Mouse (Mus musculus) embryo, embryonic 10.5 days (tissue): ENCODE measurements at regions not wholly inside any gene's neighbourhood (a gene's known extent, or its start where the extent isn't known, plus 50 kb on each side); places are given as distances from the start of the nearest gene placed in this dataset.
"Not testable (repeated sequence)": the region's sequence is repeated elsewhere in the genome, so short reads cannot be mapped to it uniquely, and the experiment has no call there.

Experiments
- DNase-seq: peaks from one replicate; pipeline ENCODE4 v3.0.0-alpha.2; 2015; ENCODE audit warnings: low spot score

DNA sequence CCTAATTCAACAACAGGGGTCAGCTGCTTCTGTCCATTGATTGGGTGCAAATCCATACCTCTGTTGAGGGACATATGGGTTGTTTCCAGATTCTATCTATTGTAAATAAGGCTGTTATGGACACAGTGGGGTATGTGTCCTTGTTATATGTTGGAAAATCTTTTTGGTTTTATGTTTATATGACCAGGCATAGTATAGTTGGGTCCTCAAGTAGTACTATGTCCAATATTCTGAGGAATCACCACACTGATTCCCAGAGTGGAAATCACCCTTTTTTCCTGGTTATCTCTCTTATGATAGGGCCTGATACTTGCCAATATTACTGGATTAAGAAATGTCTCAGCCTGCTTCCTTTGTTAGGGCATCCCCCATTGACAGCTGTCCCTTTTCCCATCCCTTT lies 1471.0 kb downstream of the Kcnt2 start:
- DNase-seq = no peak

GRCm38 (mm10) chr1:141717510-141717909 lies 1471.6 kb downstream of the Kcnt2 start:
- DNase-seq = peak; percentile 4

DNA sequence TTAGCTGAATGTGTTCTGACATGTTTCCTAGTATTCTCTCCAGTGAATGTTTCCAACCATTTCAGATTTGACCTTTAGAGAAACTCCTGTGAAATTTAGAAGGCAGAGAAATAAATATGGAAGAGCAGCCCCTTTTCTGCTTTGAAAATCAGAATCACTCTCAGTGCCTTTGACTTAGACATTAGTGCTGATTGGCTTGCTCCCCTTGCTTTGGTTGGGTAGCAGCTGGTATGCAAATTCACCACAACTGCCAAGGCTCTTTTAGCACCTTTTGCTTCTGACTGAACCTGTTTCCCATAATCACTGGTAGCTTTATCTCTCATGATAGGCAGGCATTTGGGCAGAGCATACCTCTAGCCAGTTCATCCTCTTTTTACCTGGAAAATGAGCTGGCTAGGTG lies 1495.3 kb downstream of the Kcnt2 start:
- DNase-seq = no peak

- no peak for DNase-seq
Observed at GRCm38 (mm10) chr1:141776059-141776458, 1530.1 kb downstream of the Kcnt2 start.

DNA sequence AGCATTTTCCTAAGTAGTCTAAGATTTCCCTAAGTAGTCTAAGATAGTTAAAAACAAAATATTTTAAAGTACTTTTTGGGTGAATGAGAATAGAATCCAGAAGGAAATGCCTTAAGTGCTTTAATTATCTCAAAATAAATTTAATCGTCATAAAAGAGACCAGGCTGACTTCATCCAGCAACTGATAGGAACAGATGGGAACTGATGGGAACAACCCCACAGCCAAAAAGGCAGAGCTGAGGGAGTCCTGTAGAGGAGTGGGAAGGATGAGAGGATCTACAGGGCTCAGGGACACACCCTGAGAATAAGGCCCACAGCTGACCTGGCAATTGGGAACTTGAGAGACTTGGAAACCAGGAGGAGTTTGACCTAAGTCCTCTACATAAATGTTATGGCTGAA lies 1537.4 kb downstream of the Kcnt2 start:
- DNase-seq = no peak

DNA sequence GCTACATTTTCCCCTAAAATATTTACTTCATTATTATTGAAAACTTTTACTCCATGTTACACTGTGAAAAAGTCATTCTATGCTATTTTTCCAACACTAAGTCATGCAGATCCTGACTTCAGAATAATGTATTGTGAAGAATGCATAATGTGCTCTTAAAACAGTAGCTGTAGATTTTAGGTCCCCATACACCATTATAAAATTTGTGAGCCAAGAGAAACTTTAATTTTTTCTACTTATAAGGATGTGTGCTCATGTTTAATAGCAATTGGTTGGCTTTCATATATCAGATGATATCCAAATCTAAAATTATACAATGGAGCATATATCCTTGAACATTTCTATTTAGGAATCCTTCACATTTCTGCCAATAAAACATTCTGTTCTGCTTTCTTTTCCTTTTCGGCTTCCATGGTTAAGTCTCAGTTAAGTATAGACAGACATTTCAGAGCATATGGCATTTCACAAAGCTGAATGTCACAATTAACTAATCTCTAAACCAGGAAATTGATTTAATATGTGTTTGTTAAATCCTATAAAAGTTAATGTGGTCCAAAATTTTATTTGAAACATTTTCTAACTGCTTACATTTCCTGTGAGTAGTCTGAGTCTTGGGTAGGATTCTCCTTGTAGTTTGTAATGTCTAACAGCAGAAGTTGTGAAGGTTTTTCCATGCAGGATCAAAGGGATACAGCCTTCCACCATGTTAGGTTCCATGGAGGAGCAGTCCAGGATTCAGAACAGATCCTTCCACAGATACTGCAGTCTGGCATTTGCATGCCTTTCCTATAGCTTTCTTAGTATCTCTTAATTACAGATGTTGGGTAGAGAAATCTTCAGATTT lies 1567.6 kb downstream of the Kcnt2 start:
- DNase-seq = no peak

DNA sequence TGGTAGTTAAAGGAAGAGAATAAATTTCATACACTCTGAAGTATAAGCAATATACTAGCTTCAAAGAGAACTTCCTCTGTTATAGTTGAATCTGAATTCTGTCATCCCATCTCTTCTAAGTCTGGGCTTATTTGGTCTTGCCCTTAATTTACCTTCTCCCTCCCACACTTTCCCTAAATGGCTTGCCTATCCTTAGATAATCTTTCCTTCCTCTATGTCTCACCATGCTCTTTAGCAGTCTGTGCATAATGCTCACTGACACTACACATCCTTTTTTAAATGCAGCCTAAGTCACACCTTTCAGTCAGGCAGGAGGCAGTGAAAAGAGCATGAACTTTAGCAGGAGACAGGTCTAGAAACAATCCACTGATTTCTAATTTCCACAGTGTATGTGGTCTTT lies 1585.5 kb downstream of the Kcnt2 start:
- DNase-seq = no peak

DNA sequence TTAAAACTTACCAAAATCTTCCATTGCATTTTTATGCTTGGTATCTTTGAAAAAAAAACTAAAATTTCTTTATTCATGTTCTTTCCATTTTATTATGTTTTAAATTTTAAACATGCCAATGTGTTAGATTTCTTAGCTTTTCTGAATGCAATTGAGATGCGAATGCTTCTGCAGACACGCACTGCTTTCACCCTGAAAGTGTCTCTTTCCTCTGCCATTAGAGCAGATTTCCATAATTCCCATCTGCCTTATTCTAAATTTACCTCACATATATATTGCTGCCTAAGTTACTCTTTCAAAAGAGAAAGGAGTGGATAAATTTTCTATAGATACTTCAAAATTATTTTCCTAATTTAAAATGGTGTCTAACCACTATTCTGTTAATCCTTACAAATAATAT lies 1596.6 kb downstream of the Kcnt2 start:
- no peak for DNase-seq

GRCm38 (mm10) chr1:141853841-141854240 lies 1607.9 kb downstream of the Kcnt2 start:
- DNase-seq = not testable (repeated sequence)

- no peak for DNase-seq
Observed at GRCm38 (mm10) chr1:141884356-141884755, 1638.4 kb downstream of the Kcnt2 start.

DNA sequence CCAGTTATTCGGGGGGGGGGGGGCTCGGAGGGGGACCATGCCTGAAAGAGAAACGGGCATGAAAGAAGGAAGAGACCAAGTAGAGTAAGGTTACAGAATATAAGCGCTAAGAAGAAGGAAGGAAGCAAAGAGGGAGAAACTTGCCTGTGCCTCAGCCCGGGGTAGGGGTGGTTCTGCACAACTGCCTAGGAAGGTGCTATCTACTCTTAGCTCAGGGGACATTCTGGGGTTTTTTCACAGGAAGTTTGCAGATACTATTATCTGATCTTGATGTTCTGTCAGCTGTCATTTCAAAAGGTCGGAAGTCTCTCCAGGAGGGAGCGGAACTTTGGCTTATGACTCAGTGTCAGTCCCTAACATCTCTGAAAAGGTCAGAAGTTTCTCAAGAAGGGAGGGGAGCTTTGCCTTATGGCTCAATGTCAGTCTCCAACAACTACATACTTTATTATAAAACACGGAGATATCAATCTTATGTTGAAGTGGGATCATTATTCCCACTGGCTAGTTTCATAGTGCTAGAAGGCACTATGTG lies 1652.0 kb downstream of the Kcnt2 start:
- no peak for DNase-seq

DNA sequence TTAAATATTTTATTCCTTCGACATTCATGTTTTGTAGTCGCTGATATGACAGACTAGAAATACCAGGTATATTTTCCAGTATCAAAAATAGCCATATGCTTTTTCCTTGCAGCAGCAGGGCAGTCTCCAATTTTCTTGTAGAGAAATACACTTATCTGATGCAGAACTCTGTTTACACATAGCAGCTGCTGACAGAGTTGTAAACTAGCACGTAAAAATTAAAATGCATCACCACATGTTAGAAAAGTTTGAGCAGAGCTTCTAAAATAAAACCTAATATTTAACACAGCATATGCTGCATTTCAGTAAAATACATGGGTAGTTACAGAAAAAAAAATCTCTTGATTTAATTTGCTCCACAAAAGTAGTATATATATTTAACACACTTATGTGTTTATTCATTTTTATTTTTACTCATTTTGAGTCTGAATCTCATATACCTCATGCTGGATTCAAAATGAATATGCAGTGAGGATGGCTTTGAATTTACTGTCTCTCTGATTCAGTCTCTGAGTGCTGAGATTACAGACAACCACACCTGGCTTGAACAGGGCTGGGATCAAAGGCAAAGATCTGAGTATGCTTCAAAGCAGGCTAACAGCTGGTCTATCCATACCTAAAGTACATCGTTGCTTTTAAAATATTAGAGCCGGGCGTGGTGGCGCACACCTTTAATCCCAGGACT lies 1665.9 kb downstream of the Kcnt2 start:
- DNase-seq = no peak

- DNase-seq = no peak
Observed at GRCm38 (mm10) chr1:141926194-141926593, 1680.2 kb downstream of the Kcnt2 start.

- DNase-seq = no peak
Observed at GRCm38 (mm10) chr1:141926804-141927203, 1680.8 kb downstream of the Kcnt2 start.

DNA sequence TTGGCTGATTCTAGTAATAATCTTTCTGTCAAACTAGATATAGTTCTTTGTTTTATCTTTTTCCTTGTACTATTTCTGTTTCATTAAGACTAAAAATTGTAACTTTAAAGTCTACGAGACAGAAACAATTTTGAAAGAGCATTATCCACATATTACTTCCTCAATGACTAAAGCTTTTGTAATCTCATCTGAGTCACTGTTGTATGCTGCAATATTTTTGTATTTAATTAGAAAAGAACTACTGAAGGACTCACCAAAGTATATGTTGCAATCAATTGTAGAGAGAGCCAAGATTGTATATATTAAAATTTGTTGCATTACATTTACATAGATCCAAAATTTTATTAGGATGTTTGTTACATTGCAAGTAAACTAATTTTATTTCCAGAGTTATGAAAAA lies 1692.4 kb upstream of the B3galt2 start:
- no peak for DNase-seq

DNA sequence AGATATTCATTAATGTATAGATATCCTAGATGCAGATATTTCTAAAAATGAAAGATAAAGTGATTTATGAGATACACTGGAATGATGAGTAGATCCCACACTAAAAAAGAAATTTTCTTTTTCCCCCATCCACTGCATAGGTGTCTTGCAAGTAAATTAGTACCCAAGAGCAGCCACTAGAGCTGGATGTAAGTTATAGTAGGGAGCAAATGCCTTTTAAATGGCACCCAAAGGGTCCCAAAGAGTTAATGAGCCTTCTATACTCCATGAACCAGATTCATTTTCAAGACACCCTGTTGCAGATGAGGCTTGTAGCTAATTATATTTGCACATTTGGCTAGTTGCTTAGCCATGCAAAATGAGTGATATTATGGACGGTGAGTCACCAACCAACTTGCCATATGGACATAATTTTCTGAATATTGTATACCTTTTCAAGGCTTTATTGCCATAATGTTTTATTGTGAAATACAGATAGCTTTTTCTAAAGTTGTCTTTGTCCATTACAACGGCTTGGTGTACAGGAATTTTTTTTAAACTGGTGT lies 1686.1 kb upstream of the B3galt2 start:
- no peak for DNase-seq

- peak; percentile 59 for DNase-seq
Observed at GRCm38 (mm10) chr1:141961743-141962142, 1678.7 kb upstream of the B3galt2 start.

DNA sequence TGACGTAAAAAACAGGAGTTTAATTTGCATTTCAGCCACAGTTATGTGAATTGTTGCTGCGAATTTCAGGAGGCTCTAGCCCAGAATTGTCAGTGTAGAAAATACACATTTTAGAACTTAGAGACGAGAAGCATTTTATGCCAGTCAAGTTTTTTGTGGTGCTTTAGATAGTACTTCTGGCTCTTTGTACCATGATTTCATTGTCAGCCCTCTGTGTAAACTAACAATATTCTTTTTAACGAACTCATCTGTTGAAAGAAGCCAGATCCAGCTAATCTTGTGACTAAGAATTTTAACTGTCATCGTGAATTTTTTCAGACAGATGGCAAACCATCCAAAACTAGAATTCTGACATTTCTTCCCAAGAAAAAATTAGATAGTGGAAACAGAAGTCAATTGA lies 1672.3 kb upstream of the B3galt2 start:
- DNase-seq = no peak

GRCm38 (mm10) chr1:141974329-141974728 lies 1666.1 kb upstream of the B3galt2 start:
- DNase-seq = no peak

- DNase-seq = no peak
Observed at GRCm38 (mm10) chr1:141999769-142000168, 1640.7 kb upstream of the B3galt2 start.

DNA sequence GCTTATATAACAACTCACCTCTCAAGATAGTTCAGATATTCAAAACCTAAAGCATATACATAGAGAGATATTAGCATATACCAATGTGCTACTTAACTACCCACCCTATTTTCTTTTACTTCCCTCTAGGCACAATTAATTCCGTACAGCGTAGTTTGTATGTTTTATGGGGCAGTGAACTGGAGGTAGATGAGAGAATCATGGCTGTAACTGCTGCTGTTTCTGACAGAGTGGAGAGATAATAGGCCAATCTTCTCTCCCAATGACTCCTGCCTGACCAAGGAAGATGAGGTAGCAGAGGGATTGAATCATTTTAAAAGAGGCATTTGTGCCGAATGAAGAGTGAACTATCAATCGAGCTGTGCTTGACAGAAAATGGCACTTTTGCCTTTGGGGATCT lies 1640.1 kb upstream of the B3galt2 start:
- no peak for DNase-seq

- DNase-seq = no peak
Observed at GRCm38 (mm10) chr1:142006316-142006715, 1634.1 kb upstream of the B3galt2 start.

DNA sequence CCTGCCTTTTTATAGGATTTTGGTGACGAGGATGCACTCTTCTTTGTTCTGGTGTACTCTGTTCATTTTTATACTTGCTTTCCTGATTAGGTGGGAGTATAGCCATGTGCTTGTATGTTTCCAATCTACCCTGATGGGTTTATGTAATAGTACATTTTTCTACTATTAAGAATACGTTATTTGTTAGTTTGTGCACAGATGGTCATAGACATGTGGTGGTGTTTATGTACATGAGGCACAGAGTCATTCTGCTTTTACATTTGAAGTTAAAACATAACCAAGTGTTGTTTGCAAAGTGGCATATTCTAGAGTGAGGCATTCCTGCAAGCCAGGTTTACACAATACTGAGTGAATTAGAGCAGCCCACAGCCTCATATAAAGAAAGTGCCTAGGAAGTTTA lies 1597.7 kb upstream of the B3galt2 start:
- no peak for DNase-seq
